Mouse (Mus musculus) intestine, embryonic 15.5 days (tissue): ENCODE data around the gene Gpr179. TPM values are rescaled to one million over a fixed set of nuclear protein-coding genes. Genes with fewer than 3 reads are reported as not detected.

Experiments
- ATAC-seq: fragments of 200-750 bp; cut with Nextera tagmentation; 2 replicates; pipeline ENCODE4 v1.8.0; 2017; ENCODE audit warnings: moderate TSS enrichment, moderate library complexity
- H3K27ac ChIP-seq: fragments of 300-500 bp; sonication (generic); 2 replicates; pipeline ENCODE4 v1.5.1; 2015; ENCODE audit warnings: mild to moderate bottlenecking, inconsistent platforms
- H3K27me3 ChIP-seq: fragments of 300-500 bp; sonication (generic); replicated peaks from 2 replicates; pipeline ENCODE4 v1.6.1; 2015; ENCODE audit warnings: inconsistent platforms
- H3K36me3 ChIP-seq: fragments of 300-500 bp; sonication (generic); 2 replicates; pipeline ENCODE4 v1.6.1; 2015; ENCODE audit warnings: inconsistent platforms
- H3K4me1 ChIP-seq: fragments of 300-500 bp; sonication (generic); replicated peaks from 2 replicates; pipeline ENCODE4 v1.6.1; 2015; ENCODE audit warnings: inconsistent platforms
- H3K4me2 ChIP-seq: fragments of 300-500 bp; sonication (generic); replicated peaks from 2 replicates; pipeline ENCODE4 v1.6.1; 2015; ENCODE audit warnings: mild to moderate bottlenecking, inconsistent platforms
- H3K4me3 ChIP-seq: fragments of 300-500 bp; sonication (generic); replicated peaks from 2 replicates; pipeline ENCODE4 v1.5.1; 2015; ENCODE audit warnings: inconsistent platforms
- H3K9ac ChIP-seq: fragments of 300-500 bp; sonication (generic); 2 replicates; pipeline ENCODE4 v1.6.1; 2015; ENCODE audit warnings: inconsistent platforms
- H3K9me3 ChIP-seq: fragments of 300-500 bp; sonication (generic); 2 replicates; pipeline ENCODE4 v1.6.1; 2016; ENCODE audit warnings: inconsistent platforms
- WGBS: fragments of 180-500 bp; shearing (Covaris S2); methylation state at CpG from one replicate; pipeline ENCODE4 v1.1.7; 2015; 5-methylcytosine and 5-hydroxymethylcytosine counted together
- polyA plus RNA-seq: library from polyadenylated mRNA; unstranded; fragments of >200 nt; fragmentation: Nextera tagmentation; extraction: Ambion mirVana; gene quantifications from 2 replicates; pipeline ENCODE4 v1.2.1, GENCODE M21; 2015

Gpr179 gene
- polyA plus RNA-seq, 1 experiment from 2014 or later = 0.20 TPM

GRCm38 (mm10) chr11:97296542-97296941 lies 55.3 kb downstream of the Gpr179 start:
- Histone ChIP-seq H3K4me2 (no peak overlapping the region), H3K27ac (no peak overlapping the region), H3K9me3 (no peaks in the 10 kb centered on the region), H3K4me1 (no peaks in the 10 kb centered on the region), H3K9ac (no peak overlapping the region), H3K27me3 (no peaks in the 10 kb centered on the region), H3K4me3 (no peak overlapping the region), H3K36me3 (no peaks in the 10 kb centered on the region)
- 88% methylated on average over 3 of the region's 4 CpGs for WGBS
- no peak for ATAC-seq

- H3K27ac ChIP-seq = no peak overlapping the region
- no peaks in the 10 kb centered on the region for H3K9me3 ChIP-seq
- no peak for ATAC-seq
- H3K9ac ChIP-seq = no peak overlapping the region
- H3K4me1 ChIP-seq = no peaks in the 10 kb centered on the region
- no peak overlapping the region for H3K4me2 ChIP-seq
- no peaks in the 10 kb centered on the region for H3K36me3 ChIP-seq
- 80% methylated on average over 1 of the region's 1 CpGs for WGBS
- no peak overlapping the region for H3K4me3 ChIP-seq
- no peaks in the 10 kb centered on the region for H3K27me3 ChIP-seq
Measured at GRCm38 (mm10) chr11:97292731-97293130, 59.1 kb downstream of the Gpr179 start.

GRCm38 (mm10) chr11:97289276-97290230 lies 62.3 kb downstream of the Gpr179 start:
- no peak overlapping the region for H3K9ac ChIP-seq
- no peak for ATAC-seq
- no peaks in the 10 kb centered on the region for H3K9me3 ChIP-seq
- H3K4me2 ChIP-seq = no peak overlapping the region
- H3K4me3 ChIP-seq = no peak overlapping the region
- no peaks in the 10 kb centered on the region for H3K36me3 ChIP-seq
- H3K27ac ChIP-seq = no peak overlapping the region
- WGBS = 55% methylated on average over 12 of the region's 12 CpGs
- no peaks in the 10 kb centered on the region for H3K27me3 ChIP-seq
- H3K4me1 ChIP-seq = 0 out of 2 replicates have a peak, but pooled peaks cover 5% of the 10 kb centered on the region

GRCm38 (mm10) chr11:97287643-97288042 lies 64.2 kb downstream of the Gpr179 start:
- Histone ChIP-seq H3K4me3 (no peak overlapping the region), H3K9ac (no peak overlapping the region), H3K9me3 (no peaks in the 10 kb centered on the region), H3K27me3 (no peaks in the 10 kb centered on the region), H3K27ac (no peak overlapping the region), H3K36me3 (no peaks in the 10 kb centered on the region), H3K4me2 (no peak overlapping the region), H3K4me1 (0 out of 2 replicates have a peak, but pooled peaks cover 5% of the 10 kb centered on the region)
- ATAC-seq = no peak

- no peaks in the 10 kb centered on the region for H3K27me3 ChIP-seq
- 42% methylated on average over 6 of the region's 6 CpGs for WGBS
- no peak overlapping the region for H3K27ac ChIP-seq
- 0 out of 2 replicates have a peak, but pooled peaks cover 5% of the 10 kb centered on the region for H3K4me1 ChIP-seq
- H3K9me3 ChIP-seq = no peaks in the 10 kb centered on the region
- H3K4me3 ChIP-seq = no peak overlapping the region
- ATAC-seq = no peak
- H3K4me2 ChIP-seq = no peak overlapping the region
- H3K9ac ChIP-seq = no peak overlapping the region
- no peaks in the 10 kb centered on the region for H3K36me3 ChIP-seq
Measured at GRCm38 (mm10) chr11:97286973-97287372, 64.9 kb downstream of the Gpr179 start.

- Histone ChIP-seq H3K9ac (no peak overlapping the region), H3K9me3 (no peaks in the 10 kb centered on the region), H3K27ac (no peak overlapping the region), H3K27me3 (no peaks in the 10 kb centered on the region), H3K4me1 (0 out of 2 replicates have a peak, but pooled peaks cover 5% of the 10 kb centered on the region), H3K4me3 (no peak overlapping the region), H3K4me2 (no peak overlapping the region), H3K36me3 (no peaks in the 10 kb centered on the region)
- no peak for ATAC-seq
- 68% methylated on average over 9 of the region's 9 CpGs for WGBS
Measured at GRCm38 (mm10) chr11:97285852-97286775, 65.8 kb downstream of the Gpr179 start.

GRCm38 (mm10) chr11:97284854-97285253 lies 67.0 kb downstream of the Gpr179 start:
- Histone ChIP-seq H3K27me3 (no peaks in the 10 kb centered on the region), H3K9me3 (no peaks in the 10 kb centered on the region)

GRCm38 (mm10) chr11:97282179-97282578 lies 69.7 kb downstream of the Gpr179 start:
- Histone ChIP-seq H3K36me3 (no peaks in the 10 kb centered on the region), H3K4me2 (no peak overlapping the region), H3K27ac (no peak overlapping the region), H3K9ac (no peak overlapping the region), H3K27me3 (no peaks in the 10 kb centered on the region), H3K9me3 (no peaks in the 10 kb centered on the region), H3K4me3 (no peak overlapping the region), H3K4me1 (peaks cover 13% of the 10 kb centered on the region)
- 69% methylated on average over 6 of the region's 6 CpGs for WGBS
- ATAC-seq = no peak

More at GRCm38 (mm10) chr11:97284854-97285253, 67.0 kb downstream of the Gpr179 start:
- Histone ChIP-seq H3K4me2 (no peak overlapping the region), H3K4me3 (no peak overlapping the region), H3K4me1 (0 out of 2 replicates have a peak, but pooled peaks cover 5% of the 10 kb centered on the region), H3K9ac (no peak overlapping the region), H3K27ac (no peak overlapping the region), H3K36me3 (no peaks in the 10 kb centered on the region)
- ATAC-seq = no peak
- 77% methylated on average over 4 of the region's 4 CpGs for WGBS

Other genes with a start within 250 kb of the Gpr179 start
- 0.24 and 0.25 TPM in 2 replicates for gene Tbx21, start 236.7 kb downstream of the Gpr179 start, polyA plus RNA-seq
- gene Tbkbp1, start 200.6 kb downstream of the Gpr179 start, polyA plus RNA-seq = 3.8 and 4.2 TPM in 2 replicates
- 49.2 and 49.4 TPM in 2 replicates for gene Kpnb1, start 164.2 kb downstream of the Gpr179 start, polyA plus RNA-seq
- gene Npepps, start 71.4 kb downstream of the Gpr179 start, polyA plus RNA-seq = 77.3 and 84.1 TPM in 2 replicates
- gene Mrpl45, start 36.4 kb downstream of the Gpr179 start, polyA plus RNA-seq = 55.4 and 60.3 TPM in 2 replicates
- gene Socs7, start 10.5 kb upstream of the Gpr179 start, polyA plus RNA-seq = 2.6 and 3.5 TPM in 2 replicates
- 4.2 and 4.6 TPM in 2 replicates for gene Arhgap23, start 63.5 kb upstream of the Gpr179 start, polyA plus RNA-seq
- 0.47 and 0.55 TPM in 2 replicates for gene 4933428G20Rik, start 148.3 kb upstream of the Gpr179 start, polyA plus RNA-seq
- 0.24 and 0.25 TPM in 2 replicates for gene Srcin1, start 224.1 kb upstream of the Gpr179 start, polyA plus RNA-seq